Mouse (Mus musculus): ENCODE results near the gene Elmod3. TPM values are rescaled to one million over a fixed set of nuclear protein-coding genes. Genes with fewer than 3 reads are reported as not detected.

The Elmod3 gene
- polyA plus RNA-seq (2012; fragmentation: generic; extraction: Trizol) = 5.1 TPM
- long read RNA-seq, experiment 1, partial matches to known transcripts = 4 of 9 reads
- long read RNA-seq, experiment 1, other reads (novel, unspliced or antisense) = 3 of 9 reads
- long read RNA-seq, experiment 2, transcript Elmod3-201 (12 exons, 2,122 nt) = major isoform, 16 of 33 reads
- long read RNA-seq, experiment 2, partial matches to known transcripts = 5 of 33 reads
- long read RNA-seq, experiment 2, other reads (novel, unspliced or antisense) = 6 of 33 reads

DNA sequence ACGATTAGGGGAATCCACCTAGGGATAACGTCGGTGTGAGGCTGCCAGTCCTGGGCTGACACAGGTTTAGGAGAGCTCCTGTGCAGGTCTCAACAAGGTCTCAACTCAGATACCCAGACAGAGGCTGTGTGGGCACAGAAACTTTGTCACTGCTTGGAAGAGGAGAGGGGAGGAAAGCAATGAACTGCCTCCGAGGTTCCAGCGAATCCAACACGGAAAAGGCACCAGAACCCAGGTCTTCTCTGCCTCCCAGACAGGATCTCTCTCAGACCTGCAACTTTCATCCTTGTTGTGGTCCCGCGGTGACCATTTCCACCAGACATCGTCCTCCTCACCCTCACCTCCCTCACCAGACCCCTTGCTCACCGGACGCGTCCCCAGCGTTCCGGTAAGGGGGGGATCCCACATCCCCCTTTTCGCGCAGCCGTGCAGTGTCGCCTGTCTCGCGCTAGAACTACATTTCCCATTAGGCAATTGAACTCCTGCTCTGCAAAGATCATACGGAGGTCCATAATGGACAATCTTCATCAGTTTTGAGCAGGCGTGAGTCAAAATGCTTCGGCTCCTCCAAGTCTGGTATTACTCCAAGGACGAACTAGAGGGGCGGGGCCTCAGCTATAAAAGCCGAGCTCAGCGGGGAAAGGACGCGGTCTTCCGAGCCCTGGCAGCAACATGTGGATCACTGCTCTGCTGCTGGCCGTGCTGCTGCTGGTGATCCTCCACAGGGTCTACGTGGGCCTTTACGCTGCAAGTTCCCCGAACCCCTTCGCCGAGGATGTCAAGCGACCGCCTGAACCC lies at the start of gene Elmod3, which contains the start of gene Retsat:
Gene Elmod3, minus strand, starts transcription at position 458 of the 798 bp plus-strand sequence.
Gene Retsat, plus strand, starts transcription at position 520 of the 798 bp plus-strand sequence.
- TF ChIP-seq USF1 (IDR thresholded peaks at IDR 0.05; ENCODE audit: low read depth) (no peak), MYOD1 (IDR thresholded peaks at IDR 0.05; ENCODE audit: control insufficient read depth, insufficient read length, low read depth) (no peak), MYOG (IDR thresholded peaks at IDR 0.05; ENCODE audit: control insufficient read depth, extremely low read depth, insufficient read length) (no peak), CEBPB (IDR thresholded peaks at IDR 0.05; ENCODE audit: low read depth) (no peak), MAX (IDR thresholded peaks at IDR 0.05) (no peak), CTCF (IDR thresholded peaks at IDR 0.05; ENCODE audit: control insufficient read depth, insufficient read depth, insufficient read length) (no peak), FOSL1 (IDR thresholded peaks at IDR 0.05; ENCODE audit: insufficient read depth, low read length, poor library complexity, severe bottlenecking) (no peak)
- Histone ChIP-seq H3K27me3 (ENCODE audit: control insufficient read depth, insufficient read depth, insufficient read length) (no peaks in the 10 kb centered on the region), H3K79me3 (ENCODE audit: low read depth) (no peaks in the 10 kb centered on the region), H3K36me3 (ENCODE audit: control insufficient read depth, insufficient read depth) (no peaks in the 10 kb centered on the region), H3K79me2 (ENCODE audit: control insufficient read depth, insufficient read depth) (no peaks in the 10 kb centered on the region), H3K4me3 (ENCODE audit: insufficient read depth, poor library complexity, severe bottlenecking) (peak within 1 kb of the TSS; percentile 51), H3ac (ENCODE audit: control insufficient read depth, insufficient read length, low read depth) (peak within 1 kb of the TSS; percentile 44)

GRCm38 (mm10) chr6:72647383-72647820 lies 49.2 kb upstream of the Elmod3 start:
- Histone ChIP-seq H3K79me3 (ENCODE audit: low read depth) (no peaks in the 10 kb centered on the region), H3K36me3 (ENCODE audit: control insufficient read depth, insufficient read depth) (no peaks in the 10 kb centered on the region), H3K27me3 (ENCODE audit: control insufficient read depth, insufficient read depth, insufficient read length) (no peaks in the 10 kb centered on the region), H3ac (ENCODE audit: control insufficient read depth, insufficient read length, low read depth) (no peak overlapping the region), H3K79me2 (ENCODE audit: control insufficient read depth, insufficient read depth) (no peaks in the 10 kb centered on the region), H3K4me3 (ENCODE audit: insufficient read depth, poor library complexity, severe bottlenecking) (no peak overlapping the region)
- peak; percentile 62 for TF ChIP-seq CTCF (IDR thresholded peaks at IDR 0.05; ENCODE audit: control insufficient read depth, insufficient read depth, insufficient read length)
- TF ChIP-seq MYOG (IDR thresholded peaks at IDR 0.05; ENCODE audit: control insufficient read depth, extremely low read depth, insufficient read length) = no peak

DNA sequence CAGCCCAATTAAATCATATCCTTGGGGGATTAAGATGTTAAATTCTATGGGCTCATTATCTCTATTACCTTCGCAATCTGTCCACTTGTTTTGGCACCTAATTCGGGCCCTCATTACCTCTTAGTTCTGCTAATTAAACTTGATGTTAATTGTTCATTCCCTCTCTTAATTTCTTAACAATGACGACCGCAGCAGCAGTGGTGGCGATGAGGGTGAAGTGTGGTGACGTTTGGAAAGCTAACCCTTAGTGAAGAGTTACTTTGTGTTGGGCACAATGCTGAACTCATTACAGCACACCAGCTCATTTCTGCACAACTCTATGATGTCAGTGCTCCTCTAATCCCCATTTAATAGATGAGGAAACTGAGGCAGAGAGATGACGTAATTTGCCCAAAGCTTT lies 47.2 kb upstream of the Elmod3 start:
- TF ChIP-seq CTCF (IDR thresholded peaks at IDR 0.05; ENCODE audit: control insufficient read depth, insufficient read depth, insufficient read length) (no peak), USF1 (IDR thresholded peaks at IDR 0.05; ENCODE audit: low read depth) (no peak), FOSL1 (IDR thresholded peaks at IDR 0.05; ENCODE audit: insufficient read depth, low read length, poor library complexity, severe bottlenecking) (no peak), CEBPB (IDR thresholded peaks at IDR 0.05; ENCODE audit: low read depth) (no peak), MYOG (IDR thresholded peaks at IDR 0.05; ENCODE audit: control insufficient read depth, extremely low read depth, insufficient read length) (no peak), MAX (IDR thresholded peaks at IDR 0.05) (no peak), MYOD1 (IDR thresholded peaks at IDR 0.05; ENCODE audit: control insufficient read depth, insufficient read length, low read depth) (no peak)
- Histone ChIP-seq H3K4me3 (ENCODE audit: insufficient read depth, poor library complexity, severe bottlenecking) (no peak overlapping the region), H3ac (ENCODE audit: control insufficient read depth, insufficient read length, low read depth) (no peak overlapping the region), H3K27me3 (ENCODE audit: control insufficient read depth, insufficient read depth, insufficient read length) (no peaks in the 10 kb centered on the region), H3K79me2 (ENCODE audit: control insufficient read depth, insufficient read depth) (no peaks in the 10 kb centered on the region), H3K79me3 (ENCODE audit: low read depth) (no peaks in the 10 kb centered on the region), H3K36me3 (ENCODE audit: control insufficient read depth, insufficient read depth) (no peaks in the 10 kb centered on the region)

DNA sequence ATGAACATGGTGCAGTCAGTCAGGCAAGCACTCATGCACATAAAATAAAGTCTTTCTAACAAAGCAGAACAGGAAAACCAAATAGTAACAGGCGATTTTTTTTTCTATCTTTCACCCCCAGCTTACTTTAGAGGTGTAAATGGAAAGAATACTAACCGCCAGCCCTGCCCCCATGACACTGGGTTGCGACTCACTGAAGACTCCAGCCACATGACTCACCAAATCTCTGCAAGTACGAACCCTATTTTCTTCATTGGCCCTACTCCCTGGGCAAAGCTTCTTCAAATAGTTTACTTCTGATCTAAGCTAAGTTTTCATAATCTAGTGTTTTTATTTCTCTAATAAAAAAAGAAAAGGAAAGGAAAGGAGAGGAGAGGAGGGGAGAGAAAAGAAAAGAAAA lies 46.4 kb upstream of the Elmod3 start:
- no peaks in the 10 kb centered on the region for H3K36me3 ChIP-seq (ENCODE audit: control insufficient read depth, insufficient read depth)
- no peaks in the 10 kb centered on the region for H3K27me3 ChIP-seq (ENCODE audit: control insufficient read depth, insufficient read depth, insufficient read length)
- no peaks in the 10 kb centered on the region for H3K79me2 ChIP-seq (ENCODE audit: control insufficient read depth, insufficient read depth)
- TF ChIP-seq MYOG (IDR thresholded peaks at IDR 0.05; ENCODE audit: control insufficient read depth, extremely low read depth, insufficient read length) = no peak
- no peak for TF ChIP-seq FOSL1 (IDR thresholded peaks at IDR 0.05; ENCODE audit: insufficient read depth, low read length, poor library complexity, severe bottlenecking)
- TF ChIP-seq USF1 (IDR thresholded peaks at IDR 0.05; ENCODE audit: low read depth) = peak; percentile 44
- no peak for TF ChIP-seq CEBPB (IDR thresholded peaks at IDR 0.05; ENCODE audit: low read depth)
- TF ChIP-seq MYOD1 (IDR thresholded peaks at IDR 0.05; ENCODE audit: control insufficient read depth, insufficient read length, low read depth) = no peak
- no peaks in the 10 kb centered on the region for H3K79me3 ChIP-seq (ENCODE audit: low read depth)
- H3ac ChIP-seq (ENCODE audit: control insufficient read depth, insufficient read length, low read depth) = no peak overlapping the region
- no peak overlapping the region for H3K4me3 ChIP-seq (ENCODE audit: insufficient read depth, poor library complexity, severe bottlenecking)

GRCm38 (mm10) chr6:72641218-72641954 lies 43.2 kb upstream of the Elmod3 start:
- Histone ChIP-seq H3K27me3 (ENCODE audit: control insufficient read depth, insufficient read depth, insufficient read length) (no peaks in the 10 kb centered on the region), H3K36me3 (ENCODE audit: control insufficient read depth, insufficient read depth) (no peaks in the 10 kb centered on the region), H3ac (ENCODE audit: control insufficient read depth, insufficient read length, low read depth) (no peak overlapping the region), H3K4me3 (ENCODE audit: insufficient read depth, poor library complexity, severe bottlenecking) (no peak overlapping the region), H3K79me2 (ENCODE audit: control insufficient read depth, insufficient read depth) (no peaks in the 10 kb centered on the region), H3K79me3 (ENCODE audit: low read depth) (no peaks in the 10 kb centered on the region)
- no peak for TF ChIP-seq CTCF (IDR thresholded peaks at IDR 0.05; ENCODE audit: control insufficient read depth, insufficient read depth, insufficient read length)
- TF ChIP-seq MYOG (IDR thresholded peaks at IDR 0.05; ENCODE audit: control insufficient read depth, extremely low read depth, insufficient read length) = no peak
- no peak for TF ChIP-seq MYOD1 (IDR thresholded peaks at IDR 0.05; ENCODE audit: control insufficient read depth, insufficient read length, low read depth)
- TF ChIP-seq USF1 (IDR thresholded peaks at IDR 0.05; ENCODE audit: low read depth) = no peak
- TF ChIP-seq CEBPB (IDR thresholded peaks at IDR 0.05; ENCODE audit: low read depth) = peak; percentile 24
- no peak for TF ChIP-seq FOSL1 (IDR thresholded peaks at IDR 0.05; ENCODE audit: insufficient read depth, low read length, poor library complexity, severe bottlenecking)

Measured in C2C12 (cell line).